Mouse (Mus musculus) G1E (cell line): ENCODE measurements around the gene Fam185a.

Experiments used
- CTCF ChIP-seq: IDR thresholded peaks from 2 replicates; pipeline ENCODE4 v1.5.1; 2012; ENCODE audit warnings: low read depth, low read length, inconsistent platforms, mixed read lengths
- GATA1 ChIP-seq: IDR thresholded peaks from 2 replicates; pipeline ENCODE4 v1.6.1; 2012; ENCODE audit warnings: borderline replicate concordance, low read length, inconsistent platforms, mixed read lengths
- GATA2 ChIP-seq: IDR thresholded peaks from 2 replicates; pipeline ENCODE4 v1.6.1; 2012; ENCODE audit warnings: low read depth, low read length, inconsistent platforms, borderline replicate concordance
- POLR2AphosphoS5 ChIP-seq: IDR thresholded peaks from 2 replicates; pipeline ENCODE4 v1.6.1; 2012; ENCODE audit warnings: low read depth, low read length, inconsistent platforms; ENCODE audit not compliant: insufficient replicate concordance

- no peak for TF ChIP-seq GATA2
- TF ChIP-seq CTCF = no peak
- no peak for TF ChIP-seq POLR2AphosphoS5
- no peak for TF ChIP-seq GATA1
Measured at GRCm38 (mm10) chr5:21492213-21492612, 67.5 kb downstream of the Fam185a start.
